Mouse (Mus musculus) small intestine, adult 2 months (tissue): Measurements from ENCODE around the gene Mprip. TPM values are rescaled to one million over a fixed set of nuclear protein-coding genes. Genes with fewer than 3 reads are reported as not detected.

Experiments
- H3K27ac ChIP-seq: fragments of 200-500 bp; 2 replicates; pipeline ENCODE4 v1.5.1; 2012; ENCODE audit warnings: low read depth, low read length, control low read depth, inconsistent platforms; ENCODE audit not compliant: insufficient read depth
- H3K27me3 ChIP-seq: fragments of 200-500 bp; 2 replicates; pipeline ENCODE4 v1.6.1; 2012; ENCODE audit warnings: mild to moderate bottlenecking, moderate library complexity, low read length, inconsistent platforms; ENCODE audit not compliant: control insufficient read depth, insufficient read depth
- H3K36me3 ChIP-seq: fragments of 200-500 bp; 2 replicates; pipeline ENCODE4 v1.6.1; 2012; ENCODE audit warnings: mild to moderate bottlenecking, low read length, control low read depth, inconsistent platforms; ENCODE audit not compliant: control insufficient read depth, insufficient read depth
- H3K4me1 ChIP-seq: fragments of 200-500 bp; 2 replicates; pipeline ENCODE4 v1.6.1; 2012; ENCODE audit warnings: low read length, inconsistent platforms, mixed read lengths; ENCODE audit not compliant: control insufficient read depth, insufficient read depth, insufficient read length
- H3K4me3 ChIP-seq: fragments of 200-500 bp; 2 replicates; pipeline ENCODE4 v1.5.1; 2012; ENCODE audit warnings: low read depth, mild to moderate bottlenecking, control low read depth, inconsistent platforms, low read length, moderate library complexity
- CTCF ChIP-seq: fragments of 200-500 bp; IDR thresholded peaks from 2 replicates; pipeline ENCODE4 v1.5.1; 2012; ENCODE audit warnings: low read depth, mild to moderate bottlenecking, control low read depth, inconsistent platforms, low read length, moderate library complexity, mixed read lengths; ENCODE audit not compliant: insufficient replicate concordance, insufficient read length; ENCODE audit errors: extremely low read depth
- POLR2A ChIP-seq: fragments of 200-500 bp; IDR thresholded peaks from 2 replicates; pipeline ENCODE4 v1.6.1; 2012; ENCODE audit warnings: low read depth, mild to moderate bottlenecking, control low read depth, inconsistent platforms, low read length, moderate library complexity
- WGBS: fragments of 180-500 bp; shearing (Covaris S2); methylation state at CpG from one replicate; pipeline ENCODE4 v1.1.7; 2018; 5-methylcytosine and 5-hydroxymethylcytosine counted together
- polyA plus RNA-seq: library from polyadenylated mRNA; depleted of rRNA; stranded (reverse); fragments of >200 nt; gene quantifications from 2 replicates; pipeline ENCODE4 v1.2.3, GENCODE M21; 2012

Gene Mprip
- polyA plus RNA-seq, 1 experiment = 76.4 TPM

DNA sequence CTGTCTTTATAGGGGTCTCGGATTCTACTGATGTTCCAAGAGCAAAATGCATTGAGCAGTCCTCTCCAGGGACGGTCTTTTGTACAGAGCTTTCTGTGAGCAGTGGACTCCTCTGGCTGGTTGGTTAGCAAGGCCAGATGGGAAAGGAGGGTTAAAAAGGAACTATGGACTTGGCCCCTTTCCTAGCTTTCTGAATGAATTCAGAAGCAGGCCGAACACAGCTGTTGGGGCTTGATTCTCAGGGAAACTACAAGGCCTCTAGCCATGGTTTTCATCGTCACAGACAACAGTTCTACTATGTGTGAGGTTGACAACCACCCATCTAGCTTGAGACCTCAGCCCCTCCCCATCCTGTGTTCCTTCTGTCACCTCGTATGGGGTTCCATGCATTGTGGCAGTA is 31.2 kb upstream of the Mprip start:
- TF ChIP-seq POLR2A (no peak), CTCF (no peak)
- no peak overlapping the region for H3K4me3 ChIP-seq
- no peaks in the 10 kb centered on the region for H3K27me3 ChIP-seq
- no peaks in the 10 kb centered on the region for H3K4me1 ChIP-seq
- no peaks in the 10 kb centered on the region for H3K36me3 ChIP-seq
- no peak overlapping the region for H3K27ac ChIP-seq
- WGBS = 69% methylated on average over 5 of the region's 5 CpGs

DNA sequence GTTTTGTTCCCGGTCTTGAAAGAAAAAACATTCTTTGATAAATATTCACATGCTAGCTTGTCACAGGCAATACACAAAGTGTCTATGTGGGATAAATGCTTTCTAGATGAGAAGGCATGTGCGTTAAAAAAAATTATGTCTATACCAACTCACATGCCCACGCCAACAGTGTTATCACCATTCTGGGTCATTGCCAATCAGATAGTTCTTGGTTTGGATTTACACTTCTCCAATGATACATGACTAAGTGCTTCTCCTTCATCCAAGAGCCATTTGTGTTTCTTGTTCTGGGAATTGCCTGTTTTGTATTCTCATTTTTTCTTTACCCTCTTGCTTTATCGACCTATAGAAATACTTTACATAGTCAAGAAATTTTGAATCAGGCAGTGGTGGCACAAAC is 29.1 kb upstream of the Mprip start:
- Histone ChIP-seq H3K4me3 (no peak overlapping the region), H3K36me3 (no peaks in the 10 kb centered on the region), H3K27ac (no peak overlapping the region), H3K27me3 (no peaks in the 10 kb centered on the region), H3K4me1 (peaks cover 3% of the 10 kb centered on the region; the same call in 1 of the 2 replicates)
- no peak for TF ChIP-seq CTCF
- no peak for TF ChIP-seq POLR2A
- 56% methylated on average over 4 of the region's 4 CpGs for WGBS

DNA sequence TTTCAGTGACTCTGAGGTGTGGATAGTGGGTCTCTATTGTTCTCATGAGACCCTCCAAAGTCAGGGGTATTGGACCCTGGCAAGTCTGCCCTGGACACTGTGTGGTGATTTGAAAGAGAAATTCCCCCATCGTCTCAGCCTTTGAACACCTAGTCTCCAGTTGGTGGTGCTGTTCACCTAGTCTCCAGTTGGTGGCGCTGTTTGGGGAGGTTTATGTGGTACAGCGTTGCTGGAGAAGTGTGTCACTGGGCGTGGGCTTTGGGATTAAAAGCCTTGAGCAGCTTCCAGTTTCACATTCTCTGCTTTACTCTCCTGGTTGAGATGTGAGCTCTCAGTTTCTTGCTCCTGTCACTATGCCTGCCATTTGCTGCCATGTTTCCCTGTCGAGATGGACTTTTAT is 28.1 kb upstream of the Mprip start:
- Histone ChIP-seq H3K27me3 (no peaks in the 10 kb centered on the region), H3K27ac (no peak overlapping the region), H3K36me3 (no peaks in the 10 kb centered on the region), H3K4me1 (peaks cover 3% of the 10 kb centered on the region; the same call in 1 of the 2 replicates), H3K4me3 (no peak overlapping the region)
- TF ChIP-seq POLR2A (no peak), CTCF (peak; percentile 84; the same call in 1 of the 2 replicates)
- 28% methylated on average over 5 of the region's 5 CpGs for WGBS

DNA sequence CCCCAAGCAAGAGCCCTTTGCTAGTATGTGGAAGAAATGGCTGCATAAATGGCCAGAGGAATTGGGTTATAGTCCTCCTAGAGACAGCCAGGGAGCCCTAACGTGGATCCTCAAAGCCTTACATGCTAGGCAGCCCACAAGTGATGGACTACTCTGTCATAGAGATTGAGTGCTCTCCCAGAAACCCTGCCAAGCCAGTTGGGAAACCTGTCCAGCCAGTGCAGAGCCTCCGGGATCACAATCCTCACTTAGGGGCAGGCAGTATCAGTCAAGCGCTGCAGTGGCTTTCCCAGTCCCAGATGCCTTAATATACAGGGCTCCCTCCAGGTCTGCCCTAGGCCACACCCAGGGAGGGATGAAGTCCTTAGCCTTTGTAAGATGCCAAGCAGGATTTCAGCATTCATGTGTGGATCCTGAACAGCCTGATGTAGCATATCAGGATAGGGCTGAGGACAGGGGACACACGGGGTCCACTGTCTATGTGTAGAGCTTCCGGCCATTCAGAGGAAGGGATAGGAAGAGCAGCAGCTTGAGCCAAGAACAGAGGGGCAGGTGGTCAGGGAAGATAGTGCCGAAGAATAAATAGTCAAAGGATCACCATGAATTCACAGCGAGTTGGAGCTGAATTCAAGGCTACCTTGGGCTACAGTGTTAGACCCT is 27.0 kb upstream of the Mprip start:
- Histone ChIP-seq H3K4me1 (peaks cover 3% of the 10 kb centered on the region; the same call in 1 of the 2 replicates), H3K36me3 (no peaks in the 10 kb centered on the region), H3K27me3 (no peaks in the 10 kb centered on the region), H3K4me3 (no peak overlapping the region), H3K27ac (no peak overlapping the region)
- WGBS = 68% methylated on average over 7 of the region's 7 CpGs
- no peak for TF ChIP-seq CTCF
- TF ChIP-seq POLR2A = no peak

DNA sequence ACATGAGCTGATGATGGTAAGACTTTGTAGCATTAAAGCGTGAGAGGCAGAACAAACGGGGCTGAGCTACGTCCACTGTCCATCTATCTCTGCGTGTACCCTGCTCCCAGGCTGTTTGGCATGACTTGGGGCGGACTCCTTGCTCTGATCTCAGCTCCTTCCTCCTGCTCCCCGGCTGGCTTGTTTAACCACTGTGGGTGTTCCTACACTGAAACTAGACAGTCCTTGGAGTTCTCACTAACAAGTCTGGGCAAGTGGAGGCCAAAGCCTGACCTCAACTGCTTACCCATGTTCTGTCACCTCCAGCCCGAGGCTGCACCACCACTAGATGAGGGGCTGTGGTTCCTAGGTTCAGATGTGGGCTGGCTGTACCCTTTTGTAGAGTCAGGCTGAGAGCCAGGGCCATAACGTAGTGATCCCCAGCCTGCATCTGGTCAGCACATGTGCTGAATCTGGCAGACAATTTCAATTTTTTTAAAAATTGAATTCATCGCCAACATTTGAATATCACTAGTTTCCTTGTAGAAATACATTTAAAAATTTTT is 25.8 kb upstream of the Mprip start:
- Histone ChIP-seq H3K4me3 (no peak overlapping the region), H3K27me3 (no peaks in the 10 kb centered on the region), H3K36me3 (no peaks in the 10 kb centered on the region), H3K27ac (no peak overlapping the region), H3K4me1 (peaks cover 3% of the 10 kb centered on the region; the same call in 1 of the 2 replicates)
- TF ChIP-seq CTCF (no peak), POLR2A (no peak)
- WGBS = 85% methylated on average over 9 of the region's 9 CpGs

DNA sequence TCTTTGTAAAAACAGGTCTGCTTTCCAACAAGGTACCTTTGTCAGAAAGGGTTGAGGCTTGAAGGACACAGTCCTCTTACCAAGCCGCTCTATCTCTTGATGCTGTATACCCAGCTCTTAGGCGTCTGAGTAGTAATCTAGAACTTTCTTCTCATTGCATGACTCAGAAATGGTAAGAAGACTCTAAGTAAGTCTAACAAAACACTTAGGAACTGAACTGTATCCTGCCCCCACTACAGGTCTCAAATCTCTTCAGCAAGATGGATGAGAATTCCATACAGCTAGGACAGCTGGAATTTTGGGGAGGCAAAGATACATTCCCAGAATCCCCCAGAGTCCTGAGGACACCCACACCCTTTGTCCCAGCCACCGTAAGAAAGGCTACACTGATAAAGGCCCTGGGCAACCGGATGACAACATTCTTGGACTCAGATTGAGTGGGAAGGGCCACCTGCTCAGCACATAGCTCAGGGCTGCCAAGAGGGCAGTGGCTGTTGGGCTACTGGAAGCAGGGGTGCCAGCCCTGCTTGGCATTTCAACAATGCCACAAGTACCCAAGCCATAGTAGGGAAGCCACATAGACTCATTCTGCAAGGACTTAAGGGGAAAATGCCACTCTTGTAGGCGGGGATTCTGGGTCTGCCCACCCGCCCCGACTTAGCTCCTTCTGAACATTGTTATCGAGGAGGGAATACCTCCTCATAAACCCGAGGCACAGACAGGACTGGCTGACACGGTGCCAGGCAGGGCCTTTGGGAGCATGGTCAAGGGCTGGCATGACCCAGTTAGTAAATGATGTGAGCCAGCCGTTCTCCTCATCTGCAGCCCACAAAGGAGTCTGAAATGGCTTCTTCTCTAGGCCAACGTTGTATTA is 25.0 kb upstream of the Mprip start:
- no peaks in the 10 kb centered on the region for H3K27me3 ChIP-seq
- TF ChIP-seq CTCF (no peak), POLR2A (no peak)
- whole genome bisulfite sequencing = 47% methylated on average over 12 of the region's 12 CpGs
- no peak overlapping the region for H3K27ac ChIP-seq
- H3K4me3 ChIP-seq = no peak overlapping the region
- H3K36me3 ChIP-seq = no peaks in the 10 kb centered on the region
- H3K4me1 ChIP-seq = peaks cover 3% of the 10 kb centered on the region; the same call in 1 of the 2 replicates
